Mouse (Mus musculus) embryonic stem cell, embryonic (primary cell): ENCODE results near the gene Ip6k2.

Experiments used
- CTCF ChIA-PET, 4 experiments: fragments of 300-600 bp in 2 of 4; fragments of 350-600 bp in 2 of 4; sonication (Branson Sonifier 250); formaldehyde crosslinking; loops; one replicate each; lab custom pipeline; 2022; ENCODE audit warnings: inconsistent platforms in 2 of 4; lab: Charles Lee
- POLR2A ChIA-PET, 4 experiments: fragments of 300-600 bp in 2 of 4; fragments of 350-600 bp in 2 of 4; sonication (Branson Sonifier 250); formaldehyde crosslinking; loops; one replicate each; lab custom pipeline; 2022; ENCODE audit warnings: antibody characterized with exemption in 4 of 4, inconsistent platforms in 1 of 4; lab: Charles Lee

Gene Ip6k2

DNA sequence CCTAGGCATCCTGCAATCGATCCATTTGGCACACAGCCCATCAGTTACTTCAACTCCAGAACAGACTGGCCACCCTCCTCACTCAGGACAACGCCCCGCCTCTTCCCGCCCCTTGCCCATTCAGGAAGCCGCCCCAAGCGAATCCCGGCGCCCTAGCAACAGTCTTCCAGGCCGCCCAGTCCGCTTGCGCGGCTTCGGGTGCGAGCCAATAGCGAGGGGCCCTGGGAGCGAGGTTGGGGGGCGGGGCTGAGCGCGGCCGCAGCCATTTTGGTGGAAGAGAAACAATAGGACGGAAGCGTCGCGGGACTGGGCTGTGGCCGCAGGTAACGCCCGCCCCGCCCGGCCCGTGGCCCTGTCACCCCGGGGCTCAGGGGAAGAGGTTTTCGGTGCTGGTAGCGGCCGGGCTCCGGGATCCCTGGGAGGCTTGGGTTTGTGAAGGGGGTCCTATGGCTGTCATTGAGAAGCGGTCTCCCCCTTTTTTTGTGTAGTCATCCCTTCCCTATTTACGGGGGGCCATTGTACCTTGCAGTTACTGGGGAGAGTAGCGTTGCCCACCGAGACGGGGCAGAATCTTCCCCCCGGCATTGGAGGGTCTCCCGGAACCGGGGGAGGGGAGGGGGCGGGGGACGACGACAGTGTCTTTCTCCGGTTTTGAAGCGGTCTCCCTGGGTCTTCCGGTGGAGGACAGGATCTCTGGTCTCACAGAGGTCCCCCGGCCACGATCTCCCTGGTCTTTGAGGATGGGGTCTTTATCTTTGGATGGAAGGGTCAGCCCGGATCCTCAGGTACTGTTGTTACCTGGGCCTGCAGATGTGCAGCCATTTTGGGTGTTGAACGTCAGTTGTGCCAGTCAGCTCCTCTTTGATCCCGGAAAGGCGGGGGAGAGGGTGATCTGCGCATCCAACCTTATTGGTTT, at the start of gene Ip6k2:
Gene Ip6k2 (plus strand): TSS at position 249 of the 916 bp plus-strand sequence.
- ChIA-PET CTCF (interaction anchor here in 1 of 4 experiments (0.6 to 1.0 kb wide), 2 partner anchors 30 to 64 kb away, joined by 3 to 5 read pairs; no protein-coding TSS in a partner anchor), POLR2A (interaction anchor here in 3 of 4 experiments (0.6 to 2.0 kb wide), 19 partner anchors 9 to 1994 kb away, joined by 3 to 6 read pairs (median 3); no protein-coding TSS in a partner anchor)

GRCm38 (mm10) chr9:108734626-108735025, 49.0 kb upstream of the Ip6k2 start:
- CTCF ChIA-PET: no interaction called here
- POLR2A ChIA-PET: no interaction called here

DNA sequence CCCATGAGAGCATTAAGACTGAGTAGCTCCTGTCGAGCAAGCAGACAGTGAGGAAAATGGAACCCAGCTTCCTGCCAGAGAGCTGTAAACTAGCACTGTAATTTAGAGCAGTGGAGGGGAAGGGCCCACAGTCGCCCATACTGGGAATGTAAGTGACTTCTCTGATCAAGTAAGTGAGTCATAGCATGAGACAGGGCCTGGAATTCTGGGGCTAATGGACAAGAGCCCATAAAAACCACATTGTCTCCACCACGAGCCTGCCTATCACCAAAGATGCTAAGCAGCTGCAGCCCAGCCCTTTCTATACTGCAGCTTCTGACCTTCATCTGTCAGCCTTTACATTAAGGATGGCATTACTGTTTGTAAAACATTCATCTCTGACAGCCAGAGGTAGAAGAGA, 44.4 kb upstream of the Ip6k2 start:
- ChIA-PET POLR2A (interaction anchor here in 2 of 4 experiments (0.6 to 2.6 kb wide), 7 partner anchors 14 to 1075 kb away, joined by 3 to 9 read pairs (median 3); no protein-coding TSS in a partner anchor), CTCF (interaction anchor here in 3 of 4 experiments (0.5 to 1.1 kb wide), 7 partner anchors 9 to 1526 kb away, joined by 3 to 9 read pairs (median 4); no protein-coding TSS in a partner anchor)

DNA sequence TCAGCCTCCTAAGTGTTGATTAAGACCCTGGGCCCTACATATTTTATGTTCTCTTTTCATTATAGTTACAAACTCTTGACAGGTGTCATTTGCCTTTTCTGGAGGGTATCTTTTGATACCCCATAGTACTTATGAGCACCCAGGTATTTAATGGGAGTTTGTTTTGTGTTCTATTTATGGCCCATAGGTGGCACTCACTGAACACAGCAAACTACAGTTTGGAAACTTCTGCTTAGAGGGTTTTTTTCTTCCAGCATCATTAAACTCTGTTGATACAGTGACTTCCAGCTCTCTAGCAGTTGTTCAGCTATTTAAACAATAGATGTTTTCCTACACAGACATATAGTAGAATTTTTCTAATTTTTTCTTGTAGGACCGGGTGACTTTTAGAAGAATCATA, 43.5 kb upstream of the Ip6k2 start:
- POLR2A ChIA-PET: interaction anchor here in 1 of 4 experiments (0.6 to 2.6 kb wide), 2 partner anchors 15 to 45 kb away, joined by 3 to 9 read pairs; no protein-coding TSS in a partner anchor
- CTCF ChIA-PET: interaction anchor here in 2 of 4 experiments (0.6 to 1.2 kb wide), 3 partner anchors 8 to 105 kb away, joined by 3 to 5 read pairs (median 3); no protein-coding TSS in a partner anchor

- POLR2A ChIA-PET: interaction anchor here in 2 of 4 experiments (0.5 to 1.5 kb wide), 4 partner anchors 11 to 331 kb away, joined by 3 to 4 read pairs (median 4); no protein-coding TSS in a partner anchor
- CTCF ChIA-PET: interaction anchor here in 1 of 4 experiments (0.9 kb wide), 1 partner anchor 17 kb away, joined by 3 read pairs; no protein-coding TSS in a partner anchor
These were observed 41.5 kb upstream of the Ip6k2 start for GRCm38 (mm10) chr9:108742048-108742447.

- ChIA-PET POLR2A (interaction anchor here in 2 of 4 experiments (0.9 to 1.4 kb wide), 2 partner anchors 17 to 31 kb away, joined by 3 read pairs; no protein-coding TSS in a partner anchor), CTCF (interaction anchor here in 1 of 4 experiments (0.7 kb wide), 1 partner anchor 27 kb away, joined by 6 read pairs; no protein-coding TSS in a partner anchor)
These were observed 36.6 kb upstream of the Ip6k2 start for GRCm38 (mm10) chr9:108746876-108747499.

GRCm38 (mm10) chr9:108747694-108748093, 35.9 kb upstream of the Ip6k2 start:
- POLR2A ChIA-PET: interaction anchor here in 2 of 4 experiments (0.9 to 2.1 kb wide), 4 partner anchors 18 to 169 kb away, joined by 3 to 4 read pairs (median 3); partner anchors contain the start of gene Wdr6 (in 1 of the 2)
- CTCF ChIA-PET: interaction anchor here in 1 of 4 experiments (0.6 to 0.7 kb wide), 2 partner anchors 8 to 27 kb away, joined by 3 to 6 read pairs; no protein-coding TSS in a partner anchor

- ChIA-PET POLR2A (interaction anchor here in 3 of 4 experiments (0.5 to 2.1 kb wide), 6 partner anchors 10 to 316 kb away, joined by 3 to 5 read pairs (median 4); partner anchors contain the start of gene Wdr6 (in 1 of the 3)), CTCF (interaction anchor here in 2 of 4 experiments (0.5 kb wide), 2 partner anchors 179 to 1009 kb away, joined by 3 to 4 read pairs; partner anchors contain the start of gene Dalrd3 (in 1 of the 2))
These were observed 34.9 kb upstream of the Ip6k2 start for GRCm38 (mm10) chr9:108748600-108749183.

DNA sequence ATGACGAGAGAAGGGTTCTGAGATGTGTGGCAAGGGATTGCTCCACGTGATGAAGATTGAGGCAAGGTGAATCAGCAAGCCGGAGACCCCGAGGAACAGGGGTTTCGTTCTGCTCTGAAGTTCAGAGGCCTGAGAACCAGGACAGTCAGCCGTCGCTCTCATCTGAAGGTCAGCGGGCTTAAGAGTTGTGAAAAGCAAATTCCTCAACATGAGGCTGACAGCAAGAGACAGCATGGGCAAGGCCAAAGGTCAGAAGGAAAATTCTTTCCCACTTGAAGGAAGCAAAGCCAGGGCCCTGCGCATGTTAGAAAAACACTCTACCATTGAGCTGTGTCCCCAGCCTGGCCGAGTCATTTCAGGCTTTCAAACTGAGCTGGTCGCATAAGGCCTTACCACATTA, 33.0 kb upstream of the Ip6k2 start:
- ChIA-PET POLR2A (interaction anchor here in 1 of 4 experiments (1.3 kb wide), 1 partner anchor 103 kb away, joined by 5 read pairs; the partner anchor contains the start of gene Slc26a6), CTCF (interaction anchor here in 2 of 4 experiments (0.6 to 1.0 kb wide), 2 partner anchors 9 kb away, joined by 3 read pairs; no protein-coding TSS in a partner anchor)

DNA sequence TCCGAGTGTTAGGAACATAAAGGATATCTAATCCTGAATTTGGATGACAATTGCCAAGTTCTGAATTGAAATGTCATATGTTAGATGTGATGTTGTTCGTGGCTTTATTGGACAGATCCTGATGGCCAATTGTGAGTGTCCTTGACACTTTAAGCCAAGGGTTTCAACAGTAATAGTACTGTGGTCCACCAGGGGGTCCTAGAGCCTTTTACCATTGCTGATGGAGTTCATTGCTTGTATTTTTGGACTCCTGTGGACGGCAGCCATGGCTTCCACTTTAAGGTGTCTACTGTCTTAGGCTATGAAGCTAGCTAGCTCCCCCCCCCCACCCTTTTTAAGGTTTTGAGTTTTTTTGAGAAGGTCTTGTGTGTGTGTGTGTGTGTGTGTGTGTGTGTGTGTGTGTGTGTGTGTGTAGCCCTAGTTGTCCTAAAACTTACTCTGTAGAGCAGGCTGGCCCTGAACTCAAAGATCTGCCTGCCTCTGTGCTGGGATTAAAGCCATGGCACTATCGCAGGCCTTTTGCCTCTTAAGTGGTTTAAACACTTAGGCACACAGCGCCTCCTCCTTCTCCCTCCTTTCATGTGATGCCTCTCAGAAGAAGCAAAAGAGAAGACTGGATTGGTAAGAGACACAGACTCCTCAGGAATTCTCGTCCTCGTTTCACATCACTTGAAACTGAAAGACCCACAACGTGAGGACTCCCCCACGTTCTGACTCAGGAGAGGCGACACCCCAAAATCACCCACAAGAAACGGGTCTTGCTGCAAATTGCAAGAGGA, 31.3 kb upstream of the Ip6k2 start:
- ChIA-PET POLR2A (interaction anchor here in 3 of 4 experiments (0.6 to 2.1 kb wide), 12 partner anchors 29 to 1851 kb away, joined by 3 to 10 read pairs (median 5); partner anchors contain the start of genes Celsr3 (in 1 of the 3), Impdh2 (in 1 of the 3), Pfkfb4 (in 1 of the 3) and Slc26a6 (in 1 of the 3)), CTCF (interaction anchor here in 2 of 4 experiments (0.6 to 1.9 kb wide), 5 partner anchors 13 to 1159 kb away, joined by 3 to 5 read pairs (median 3); partner anchors contain the start of gene Ip6k2 (in 1 of the 2))

GRCm38 (mm10) chr9:108753326-108753725, 30.3 kb upstream of the Ip6k2 start:
- POLR2A ChIA-PET: interaction anchor here (0.6 to 2.1 kb wide), 29 partner anchors 11 to 1180 kb away, joined by 3 to 10 read pairs (median 4); partner anchors contain the start of genes Celsr3 (in 2 of the 4), Pfkfb4 (in 2 of the 4), Arih2 (in 1 of the 4) and Gpx1 (in 1 of the 4)
- CTCF ChIA-PET: interaction anchor here in 3 of 4 experiments (0.5 to 1.9 kb wide), 12 partner anchors 12 to 1254 kb away, joined by 3 to 6 read pairs (median 3); partner anchors contain the start of genes Slc26a6 (in 2 of the 3), Fbxw25 (in 1 of the 3) and Ip6k2 (in 1 of the 3)

DNA sequence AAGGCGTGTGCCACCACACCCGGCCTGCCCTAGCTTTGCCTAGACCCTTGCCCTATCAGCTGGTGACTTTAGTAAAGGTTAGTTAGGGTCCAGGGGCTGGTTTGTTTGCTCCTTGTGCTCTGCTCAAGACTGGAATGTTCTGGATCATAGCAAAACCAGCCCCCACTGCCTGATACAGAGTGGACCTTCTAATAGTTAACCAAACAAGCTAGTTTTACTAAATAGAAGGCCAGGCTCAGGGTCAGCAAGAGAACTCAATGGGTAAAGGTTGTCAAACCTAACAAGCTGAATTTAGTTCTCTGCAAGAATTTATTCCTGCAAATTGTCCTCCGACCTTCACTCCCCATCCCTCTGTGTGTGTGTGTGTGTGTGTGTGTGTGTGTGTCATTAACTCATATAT, 29.6 kb upstream of the Ip6k2 start:
- ChIA-PET CTCF (interaction anchor here in 2 of 4 experiments (0.8 to 1.9 kb wide), 7 partner anchors 29 to 182 kb away, joined by 3 to 6 read pairs (median 3); partner anchors contain the start of genes Slc26a6 (in 2 of the 2) and Ip6k2 (in 1 of the 2)), POLR2A (interaction anchor here (0.5 to 2.1 kb wide), 28 partner anchors 11 to 1035 kb away, joined by 3 to 10 read pairs (median 4); partner anchors contain the start of genes Celsr3 (in 2 of the 4), Arih2 (in 1 of the 4), Klhdc8b (in 1 of the 4) and Wdr6 (in 1 of the 4))

DNA sequence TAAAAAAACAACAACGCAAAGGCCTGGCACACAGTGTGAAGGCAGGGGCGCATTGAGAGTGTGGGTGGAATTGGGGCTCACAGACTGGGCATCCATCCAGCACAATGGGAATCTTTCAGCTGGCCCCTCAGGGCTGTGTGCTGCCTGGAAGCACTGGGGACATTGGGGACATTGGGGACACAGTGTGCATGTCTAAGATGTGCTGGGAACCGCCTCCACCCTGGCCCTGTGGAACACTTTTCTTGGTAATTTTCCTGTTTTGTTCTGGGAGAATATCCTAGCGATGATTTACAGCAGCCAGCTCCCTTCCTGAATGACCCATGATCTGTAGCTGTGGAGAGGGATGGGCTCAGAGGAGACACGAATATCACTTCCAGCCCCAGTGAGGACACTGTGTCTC, 29.2 kb upstream of the Ip6k2 start:
- POLR2A ChIA-PET: interaction anchor here (0.5 to 2.1 kb wide), 16 partner anchors 13 to 1035 kb away, joined by 3 to 10 read pairs (median 4); partner anchors contain the start of genes Celsr3 (in 2 of the 4), Klhdc8b (in 1 of the 4) and Wdr6 (in 1 of the 4)
- CTCF ChIA-PET: interaction anchor here in 2 of 4 experiments (1.1 to 1.9 kb wide), 2 partner anchors 29 to 182 kb away, joined by 3 to 5 read pairs; partner anchors contain the start of gene Ip6k2 (in 1 of the 2)

DNA sequence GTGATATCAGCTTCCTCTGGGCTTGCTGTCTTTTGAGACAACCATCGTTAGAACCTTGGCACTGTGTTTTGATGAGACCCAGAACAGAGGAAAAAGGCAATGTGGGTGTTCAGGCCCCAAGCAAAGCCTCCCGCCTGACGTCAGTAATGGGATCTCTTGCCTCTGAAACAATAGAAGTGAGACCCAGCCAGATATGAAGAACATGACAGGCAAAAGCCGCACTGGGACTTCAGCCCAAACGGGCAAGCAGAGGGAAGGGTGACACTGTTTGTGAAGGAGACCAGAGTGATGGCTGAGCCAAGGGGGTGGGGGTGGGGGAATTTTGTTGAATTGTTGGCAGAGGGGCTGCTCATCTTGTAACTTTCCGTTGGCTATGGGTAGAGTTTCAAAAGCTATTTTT, 26.2 kb upstream of the Ip6k2 start:
- POLR2A ChIA-PET: interaction anchor here in 1 of 4 experiments (0.8 kb wide), 1 partner anchor 126 kb away, joined by 3 read pairs; no protein-coding TSS in a partner anchor
- CTCF ChIA-PET: interaction anchor here in 3 of 4 experiments (0.6 to 1.0 kb wide), 3 partner anchors 88 to 510 kb away, joined by 3 to 5 read pairs (median 3); no protein-coding TSS in a partner anchor

- CTCF ChIA-PET: interaction anchor here (0.6 to 1.0 kb wide), 7 partner anchors 8 to 432 kb away, joined by 3 to 7 read pairs (median 3); no protein-coding TSS in a partner anchor
- POLR2A ChIA-PET: interaction anchor here in 3 of 4 experiments (0.6 to 0.9 kb wide), 3 partner anchors 73 to 756 kb away, joined by 3 to 4 read pairs (median 4); no protein-coding TSS in a partner anchor
These were observed 24.5 kb upstream of the Ip6k2 start for GRCm38 (mm10) chr9:108759121-108759520.
